Mouse (Mus musculus) CD4-positive helper T cell, adult 2 months (primary cell): ENCODE data around the gene Dnajb8.

Experiments
- DNase-seq: peaks from one replicate; pipeline ENCODE4 v3.0.0-alpha.2; 2012; ENCODE audit warnings: low read depth, missing footprints, low spot score

Gene Dnajb8

GRCm38 (mm10) chr6:88229221-88229620, 7.2 kb downstream of the Dnajb8 start:
- no peak for DNase-seq

GRCm38 (mm10) chr6:88231821-88232220, 9.8 kb downstream of the Dnajb8 start:
- no peak for DNase-seq

GRCm38 (mm10) chr6:88232221-88232620, 10.2 kb downstream of the Dnajb8 start:
- no peak for DNase-seq

- no peak for DNase-seq
Observed at GRCm38 (mm10) chr6:88233996-88234395, 11.9 kb downstream of the Dnajb8 start.

DNA sequence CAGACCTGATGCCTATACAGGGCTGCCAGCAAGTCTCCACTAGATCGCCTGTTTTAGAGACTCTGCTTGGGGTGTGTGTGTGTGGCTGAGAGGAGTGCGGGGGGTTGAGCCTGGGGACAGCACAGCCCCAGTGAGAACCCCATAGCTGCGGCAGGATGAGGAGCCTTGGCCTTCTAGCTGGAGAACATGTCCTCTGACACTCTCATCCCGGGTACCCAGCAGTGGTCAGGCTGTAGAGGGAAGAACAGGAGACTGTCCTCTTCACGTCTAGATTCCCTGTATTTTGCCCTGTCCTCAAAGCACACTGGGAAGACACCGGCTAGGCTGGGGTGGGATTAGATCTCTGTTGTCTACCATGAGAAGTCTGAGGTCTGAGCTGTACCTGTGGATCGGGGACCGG, 13.4 kb downstream of the Dnajb8 start:
- DNase-seq = no peak

DNA sequence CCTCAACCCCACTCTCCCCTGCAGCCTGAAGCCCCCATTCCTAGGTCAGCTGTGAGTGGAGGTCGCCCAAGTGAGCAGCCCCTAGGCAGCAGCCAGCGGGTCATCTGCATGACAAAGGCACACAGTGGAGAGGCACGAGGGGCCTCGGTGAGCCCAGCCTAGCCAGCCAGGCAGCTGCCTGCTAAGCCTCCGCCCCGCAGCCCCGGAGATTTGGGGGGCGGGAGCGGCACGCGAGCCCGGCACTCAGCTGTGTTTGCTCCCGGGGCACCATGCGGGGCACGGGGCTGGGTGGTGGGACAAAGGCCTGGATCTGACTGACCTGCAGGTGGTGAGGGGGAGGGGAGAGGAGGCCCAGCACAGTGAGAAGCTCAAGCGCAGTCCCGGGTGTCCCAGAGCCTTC, 13.9 kb downstream of the Dnajb8 start:
- DNase-seq = no peak

- no peak for DNase-seq
Observed at GRCm38 (mm10) chr6:88236513-88236912, 14.4 kb downstream of the Dnajb8 start.

DNA sequence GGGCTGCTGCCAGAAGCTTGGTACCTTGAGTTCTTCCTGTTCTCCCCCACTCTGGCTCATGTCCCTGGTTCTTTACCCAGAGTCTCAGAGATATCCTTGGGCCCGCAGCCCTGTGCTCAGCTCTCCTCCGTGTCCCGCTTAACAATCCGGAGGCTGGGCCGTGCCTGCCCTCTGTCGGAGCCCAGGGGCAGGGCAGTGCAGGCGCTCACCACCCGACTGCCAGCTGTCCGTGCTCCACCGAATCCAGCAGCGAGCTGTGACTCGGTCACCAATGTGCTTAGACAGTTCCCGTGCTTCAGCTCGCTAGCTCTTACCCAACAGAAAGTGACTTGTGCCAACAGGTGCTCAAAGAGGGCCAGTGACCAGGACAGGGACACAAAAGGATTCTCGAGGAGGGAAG, 20.5 kb downstream of the Dnajb8 start:
- no peak for DNase-seq

DNA sequence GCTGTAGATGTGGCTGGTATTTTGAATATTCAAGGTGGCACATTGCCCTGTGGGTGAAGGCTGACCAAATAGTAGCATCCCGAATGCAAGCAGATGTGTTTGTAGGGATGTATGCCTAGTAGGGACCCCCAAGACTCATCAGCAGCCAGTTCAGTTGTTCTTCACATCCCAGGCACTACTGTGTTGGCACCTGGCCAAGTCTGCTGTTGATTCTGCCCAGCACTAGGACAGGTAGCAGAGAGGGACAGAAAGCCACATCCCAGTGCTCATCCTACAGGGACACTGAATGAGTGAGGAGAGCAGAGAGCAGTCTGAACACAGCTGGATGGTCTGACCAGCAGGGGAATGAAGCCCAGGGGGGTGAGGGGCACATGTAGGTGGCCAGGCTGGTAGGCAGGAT, 27.2 kb downstream of the Dnajb8 start:
- no peak for DNase-seq

DNA sequence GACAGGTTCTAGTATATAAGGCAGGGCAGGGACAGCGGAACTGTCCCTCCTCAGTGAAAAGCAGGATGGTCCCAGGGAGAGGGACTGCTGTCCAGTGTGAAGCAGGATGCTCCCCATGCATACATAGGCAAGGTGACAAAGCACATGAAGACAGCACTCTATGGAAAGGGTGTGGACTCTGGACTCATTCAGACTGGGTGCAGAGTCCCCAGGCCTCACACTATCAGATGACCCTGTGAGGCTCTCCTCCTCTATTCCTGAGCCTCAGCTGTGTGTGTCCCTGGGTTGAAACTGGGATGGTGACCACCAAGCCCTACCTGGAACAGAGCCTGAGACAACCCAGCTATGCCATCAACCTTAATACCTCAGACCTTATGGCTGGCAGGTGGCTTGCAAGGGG, 29.3 kb downstream of the Dnajb8 start:
- no peak for DNase-seq

DNA sequence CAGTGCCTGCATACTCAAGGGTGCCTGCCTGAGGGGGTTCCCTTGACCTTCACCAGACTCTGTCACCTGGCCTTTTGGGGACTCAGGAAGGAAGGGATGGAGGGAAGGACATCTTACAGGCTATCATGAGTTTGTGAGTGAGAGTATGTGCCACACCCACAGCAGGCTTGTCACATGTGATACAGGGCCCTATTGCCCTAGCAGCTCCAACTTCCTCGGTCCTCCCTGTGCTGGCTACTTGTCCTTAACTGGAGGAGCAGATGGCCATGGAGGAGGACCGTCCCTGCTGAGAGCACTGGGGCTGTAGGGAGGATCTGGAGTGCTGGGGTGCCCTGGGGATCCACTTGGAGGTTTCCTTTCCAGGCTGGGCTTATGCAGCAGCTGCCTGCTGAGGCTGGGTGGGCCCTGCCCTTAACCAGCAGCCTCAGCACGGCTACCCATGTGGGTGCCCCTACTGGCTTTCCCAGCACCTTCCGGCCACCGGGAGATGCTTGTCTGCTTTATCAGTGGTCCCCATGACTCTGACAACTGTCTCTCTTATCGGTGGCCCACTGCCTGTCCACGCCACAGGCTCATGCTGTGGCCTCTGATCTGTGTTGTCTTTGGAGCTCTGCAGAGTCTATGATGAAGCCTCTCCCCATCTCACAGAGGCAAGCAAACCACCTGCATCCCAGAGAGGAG, 29.9 kb downstream of the Dnajb8 start:
- DNase-seq = no peak

DNA sequence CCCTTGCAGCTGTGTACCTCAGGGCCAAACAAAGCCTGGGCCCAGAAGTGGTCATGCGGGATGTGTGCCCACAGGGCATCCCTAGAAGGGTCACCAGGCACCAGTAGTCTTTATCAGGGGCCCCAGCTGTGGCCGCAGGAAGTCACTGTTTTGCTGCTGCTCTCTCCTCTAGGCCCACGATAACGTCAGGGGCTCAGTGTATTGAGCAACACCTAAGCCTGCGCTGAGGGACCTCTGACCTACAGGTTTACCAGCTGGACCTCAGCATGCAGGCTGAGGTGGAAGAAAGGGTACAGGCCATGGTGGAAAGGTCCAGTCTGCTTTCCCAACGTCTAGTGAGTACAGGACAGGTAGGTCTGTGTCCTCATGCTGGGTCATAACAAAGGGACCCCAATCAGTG, 32.0 kb downstream of the Dnajb8 start:
- no peak for DNase-seq

- DNase-seq = no peak
Observed at GRCm38 (mm10) chr6:88255435-88255834, 33.4 kb downstream of the Dnajb8 start.

DNA sequence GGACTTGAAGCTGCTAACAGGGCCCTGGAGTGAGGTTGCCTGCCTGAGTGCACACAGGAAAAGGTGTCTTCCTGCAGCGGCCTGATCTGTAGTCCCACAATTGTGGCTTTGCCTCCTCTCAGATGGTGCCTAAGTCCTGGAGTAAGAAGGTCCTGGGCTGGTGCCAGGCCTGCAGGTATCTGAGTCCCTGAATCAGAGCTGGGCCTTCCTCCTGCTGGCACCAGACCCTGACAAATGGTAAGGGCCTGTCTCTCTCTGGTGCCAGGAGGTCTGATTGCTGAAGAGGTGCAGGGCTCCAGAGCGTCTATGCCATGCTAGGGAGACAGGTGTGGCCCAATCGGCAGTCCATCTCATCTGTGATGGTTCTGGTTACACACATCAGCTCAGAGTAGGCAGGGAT, 37.6 kb downstream of the Dnajb8 start:
- DNase-seq = no peak

DNA sequence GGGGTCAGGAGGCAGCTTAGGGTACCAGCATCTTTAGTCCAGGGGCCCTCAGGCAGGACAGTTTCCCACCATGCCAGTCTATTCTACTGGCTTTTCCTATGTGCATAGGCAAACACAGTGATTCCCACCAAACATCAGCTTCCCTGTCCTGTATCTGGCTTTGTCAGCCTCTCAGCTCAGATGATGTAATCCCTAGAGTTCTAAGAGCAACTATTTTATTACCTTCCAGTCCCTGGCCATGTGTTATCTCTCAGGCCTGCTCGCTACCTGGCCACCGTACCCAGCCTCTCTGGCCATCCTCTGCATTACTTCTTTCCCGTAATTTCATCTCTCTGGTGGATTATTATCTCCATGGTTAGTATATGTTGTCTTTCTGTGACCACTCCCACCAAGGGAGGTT, 38.6 kb downstream of the Dnajb8 start:
- no peak for DNase-seq

DNA sequence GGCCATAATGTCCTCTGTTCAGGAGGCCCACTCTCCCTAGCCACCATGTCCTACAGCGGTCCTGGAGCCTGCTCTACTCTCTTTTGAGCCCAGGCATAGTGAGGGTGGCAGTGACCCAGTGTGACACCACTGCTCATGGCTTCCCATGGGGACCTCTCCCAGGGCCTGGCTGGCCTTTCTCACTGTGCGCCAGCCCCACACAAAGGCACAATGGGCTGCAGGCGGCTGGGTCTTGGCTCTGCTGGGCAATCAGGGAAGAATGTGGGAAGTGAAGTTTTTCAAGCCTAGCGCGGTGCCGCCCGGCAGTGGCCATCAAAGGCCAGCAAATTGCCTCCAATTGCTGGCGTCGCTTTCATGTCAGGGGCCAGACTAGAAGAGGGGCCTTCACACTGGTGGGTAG, 40.1 kb downstream of the Dnajb8 start:
- DNase-seq = no peak

DNA sequence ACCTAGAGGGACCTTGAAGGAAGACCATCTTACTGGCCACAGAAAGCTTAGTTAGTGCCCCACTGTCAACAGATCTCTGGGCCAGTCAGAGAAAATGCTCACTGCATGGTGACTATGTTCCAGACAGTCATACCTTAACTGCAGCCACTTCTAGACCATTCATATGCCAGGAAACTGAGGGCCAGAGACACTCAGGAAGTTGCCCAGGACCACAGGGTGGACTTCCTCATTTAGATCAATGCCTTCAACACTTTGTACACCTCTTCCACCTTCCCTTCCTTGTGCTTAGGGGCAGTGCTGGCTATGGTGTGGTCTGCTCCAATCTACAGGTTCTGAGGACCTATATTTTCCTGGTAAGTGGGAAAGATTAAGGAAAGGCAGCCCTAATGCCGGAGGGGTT, 43.3 kb downstream of the Dnajb8 start:
- DNase-seq = no peak

DNA sequence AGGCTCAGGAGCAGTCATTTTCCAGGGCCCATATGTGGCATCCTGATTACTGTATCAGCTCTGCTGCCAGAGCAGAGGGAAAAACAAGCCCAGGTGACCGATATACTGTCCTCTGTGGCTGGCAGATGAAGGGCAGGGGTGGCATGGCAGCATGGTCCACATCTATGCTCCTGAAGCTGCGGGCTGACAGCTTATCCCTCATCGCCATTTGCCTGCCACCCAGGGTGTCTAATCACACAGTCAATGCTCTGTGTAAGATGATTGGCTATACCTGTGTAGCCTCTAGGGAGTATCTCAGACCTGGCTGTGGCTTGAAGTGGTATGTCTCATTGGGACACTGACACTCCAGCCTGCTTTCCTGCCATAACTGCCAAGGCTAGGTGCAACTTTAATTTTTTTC, 44.0 kb downstream of the Dnajb8 start:
- no peak for DNase-seq

DNA sequence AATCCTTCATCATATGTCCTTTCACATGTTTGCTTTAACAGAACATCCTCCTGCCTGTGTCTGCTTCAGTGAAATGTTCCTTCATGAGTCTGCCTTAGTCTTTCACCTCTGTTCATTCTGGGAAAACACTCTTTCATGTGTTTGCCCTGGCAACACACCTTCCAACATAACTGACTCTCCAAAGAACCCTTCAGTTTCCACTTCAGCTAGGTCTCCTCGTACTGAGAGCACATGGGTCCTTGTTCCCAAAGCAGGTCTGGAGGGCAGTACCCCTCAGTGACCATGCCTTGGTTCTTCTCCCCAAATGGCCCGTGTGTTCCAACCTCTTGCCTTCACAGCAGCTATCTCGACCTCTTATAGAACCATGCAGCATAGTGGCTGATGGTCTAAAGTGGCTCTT, 45.0 kb downstream of the Dnajb8 start:
- no peak for DNase-seq

DNA sequence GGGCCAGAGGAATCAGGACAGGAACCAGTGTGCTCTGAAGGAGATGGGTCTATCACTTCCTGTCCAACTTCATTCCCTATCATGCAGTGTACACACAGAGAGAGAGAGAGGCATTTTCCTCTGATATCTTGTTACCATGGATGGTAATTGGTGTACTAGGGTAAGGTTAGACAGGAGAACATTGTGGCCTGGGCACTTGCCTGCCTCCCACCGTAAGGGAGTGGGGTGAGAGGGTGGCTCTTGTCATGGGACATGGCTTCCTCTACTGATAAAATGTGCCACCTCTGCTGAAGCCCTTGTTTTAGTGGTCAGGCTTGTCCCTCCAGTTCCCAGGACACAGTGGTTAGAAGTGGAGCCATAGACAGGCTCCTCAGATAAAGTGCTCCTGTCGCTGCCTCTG, 45.9 kb downstream of the Dnajb8 start:
- DNase-seq = no peak

DNA sequence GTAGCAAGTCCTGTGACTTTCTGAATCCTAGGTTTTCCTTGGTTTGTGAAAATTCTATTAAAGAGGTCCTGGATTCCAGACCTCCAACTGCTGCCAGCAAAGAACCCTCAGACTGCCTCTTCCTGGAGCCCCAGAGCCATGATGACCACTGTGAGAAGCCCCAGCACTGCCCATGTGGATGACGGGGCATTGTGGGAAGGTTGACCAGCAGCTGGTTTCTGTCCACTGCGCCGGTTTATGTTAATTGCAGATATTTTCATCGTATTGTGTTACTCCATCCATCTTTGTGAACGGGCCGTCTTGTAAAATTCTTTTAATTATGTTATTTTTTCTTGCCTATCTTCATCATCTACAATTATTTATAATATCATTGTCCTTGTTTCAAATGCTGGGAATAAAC, 52.6 kb downstream of the Dnajb8 start:
- DNase-seq = no peak

DNA sequence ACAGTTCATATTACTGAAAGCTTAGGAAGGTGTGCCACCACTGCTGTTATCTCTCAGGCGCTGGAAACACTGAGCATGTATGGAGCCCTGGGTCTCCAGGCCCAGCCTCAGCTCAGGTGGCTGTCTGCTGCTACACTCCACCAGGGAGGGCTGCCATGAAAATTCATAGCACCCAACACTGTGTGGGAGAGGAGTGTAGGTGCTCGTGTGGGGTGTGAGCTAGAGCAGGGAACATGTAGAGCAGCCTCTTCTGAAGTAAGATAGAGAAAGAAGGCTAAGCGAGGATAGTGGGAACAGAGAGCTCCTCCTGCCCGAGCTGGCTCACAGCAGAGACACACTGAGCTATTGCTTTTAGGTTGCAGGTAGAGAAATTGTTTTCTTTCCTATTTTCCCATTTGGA, 54.2 kb downstream of the Dnajb8 start:
- DNase-seq = no peak

GRCm38 (mm10) chr6:88277242-88277641, 55.2 kb downstream of the Dnajb8 start:
- no peak for DNase-seq

DNA sequence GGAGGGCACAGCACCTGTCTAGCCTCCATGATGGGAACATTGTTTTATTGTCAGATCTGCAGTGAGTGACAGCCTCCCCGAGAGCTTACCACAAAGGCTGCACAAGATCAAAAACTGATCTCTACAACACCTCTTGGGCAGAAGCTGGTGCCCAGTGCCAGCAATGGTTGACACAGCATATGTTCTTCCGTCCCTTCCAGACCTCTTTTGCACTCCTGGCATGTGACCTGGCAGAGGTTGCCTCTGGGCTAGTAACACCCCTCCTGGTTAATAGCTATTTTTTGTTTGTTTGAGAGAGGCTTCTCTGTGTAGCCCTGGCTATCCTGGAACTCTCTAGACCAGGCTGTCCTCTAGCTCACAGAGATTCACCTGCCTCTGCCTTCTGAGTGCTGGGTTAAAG, 56.1 kb downstream of the Dnajb8 start:
- DNase-seq = no peak
